Mouse (Mus musculus) CH12.LX (cell line): Measurements from ENCODE around the gene Kpna3. TPM values are rescaled to one million over a fixed set of nuclear protein-coding genes. Genes with fewer than 3 reads are reported as not detected.

Experiments used
- DNase-seq: peaks from one replicate; pipeline ENCODE4 v3.0.0-alpha.2; 2013; ENCODE audit errors: extremely low read depth
- H3K27ac ChIP-seq: 2 replicates; pipeline ENCODE4 v1.5.1; 2012; ENCODE audit warnings: low read depth, mild to moderate bottlenecking, control low read depth, moderate library complexity; ENCODE audit not compliant: insufficient read depth
- H3K27me3 ChIP-seq: replicated peaks from 2 replicates; pipeline ENCODE3; 2012; ENCODE audit warnings: inconsistent platforms
- H3K36me3 ChIP-seq, 2 experiments: replicated peaks in 1 of 2; 2 replicates each; pipeline versions ENCODE3 to v1.6.1; 2012; ENCODE audit warnings: inconsistent platforms in 1 of 2, low read length in 1 of 2, mild to moderate bottlenecking in 1 of 2, mixed read lengths in 1 of 2, moderate library complexity in 1 of 2; ENCODE audit not compliant: control insufficient read depth in 1 of 2, insufficient read depth in 1 of 2
- H3K4me1 ChIP-seq, 2 experiments: 2 replicates each; pipeline ENCODE4 v1.6.1; 2012; ENCODE audit warnings: inconsistent platforms in 1 of 2, moderate library complexity in 1 of 2; ENCODE audit not compliant: insufficient read depth in 2 of 2, control insufficient read depth in 1 of 2
- H3K4me2 ChIP-seq: 2 replicates; pipeline ENCODE4 v1.6.1; 2012; ENCODE audit warnings: low read depth, mild to moderate bottlenecking, control low read depth; ENCODE audit not compliant: poor library complexity, insufficient read depth, severe bottlenecking
- H3K4me3 ChIP-seq, 3 experiments: fragments of 150-350 bp in 1 of 3; sonication (generic) in 1 of 3; replicated peaks in 1 of 3; 2 replicates each; pipeline versions ENCODE3 to v1.5.1; 2011 to 2012; ENCODE audit warnings: low read depth in 2 of 3, low read length in 2 of 3, mild to moderate bottlenecking in 2 of 3, moderate library complexity in 2 of 3, control low read depth in 1 of 3, improper control_type of control experiment in 1 of 3, inconsistent platforms in 1 of 3, mixed read lengths in 1 of 3; ENCODE audit not compliant: poor library complexity in 1 of 3
- H3K79me2 ChIP-seq: replicated peaks from 2 replicates; pipeline ENCODE4 v1.6.1; 2012; ENCODE audit warnings: mild to moderate bottlenecking, moderate library complexity; ENCODE audit not compliant: control insufficient read depth, poor library complexity, insufficient read depth, severe bottlenecking; ENCODE audit errors: extremely low read depth
- H3K9ac ChIP-seq: 2 replicates; pipeline ENCODE4 v1.6.1; 2012; ENCODE audit warnings: low read depth, mild to moderate bottlenecking, control low read depth, moderate library complexity; ENCODE audit not compliant: insufficient read depth
- H3K9me3 ChIP-seq: replicated peaks from 2 replicates; pipeline ENCODE3; 2012; ENCODE audit warnings: low read length, inconsistent platforms, mixed read lengths
- CHD1 ChIP-seq: IDR thresholded peaks from 2 replicates; pipeline ENCODE4 v1.6.1; 2012; ENCODE audit warnings: low read depth, low read length, improper control_type of control experiment, inconsistent platforms
- CTCF ChIP-seq, 2 experiments: IDR thresholded peaks in 1 of 2; conservative IDR thresholded peaks in 1 of 2; 2 replicates each; pipeline ENCODE4 v1.5.1; 2011 to 2012; ENCODE audit warnings: low read depth in 2 of 2, low read length in 2 of 2, improper control_type of control experiment in 1 of 2, inconsistent platforms in 1 of 2, mild to moderate bottlenecking in 1 of 2, moderate library complexity in 1 of 2
- ETS1 ChIP-seq: conservative IDR thresholded peaks from 2 replicates; pipeline ENCODE4 v1.6.1; 2012; ENCODE audit warnings: low read depth, mild to moderate bottlenecking, inconsistent platforms, low read length, improper control_type of control experiment, moderate library complexity
- GABPA ChIP-seq: IDR thresholded peaks from 2 replicates; pipeline ENCODE4 v1.6.1; 2012; ENCODE audit warnings: low read depth, low read length, improper control_type of control experiment, inconsistent platforms; ENCODE audit not compliant: insufficient replicate concordance
- JUN ChIP-seq: IDR thresholded peaks from 2 replicates; pipeline ENCODE4 v1.6.1; 2011; ENCODE audit warnings: low read depth, mild to moderate bottlenecking, low read length, improper control_type of control experiment, moderate library complexity; ENCODE audit not compliant: insufficient read depth
- JUND ChIP-seq: conservative IDR thresholded peaks from 2 replicates; pipeline ENCODE4 v1.6.1; 2011; ENCODE audit warnings: low read depth, low read length, improper control_type of control experiment
- MAX ChIP-seq: IDR thresholded peaks from 2 replicates; pipeline ENCODE4 v1.6.1; 2011; ENCODE audit warnings: low read length, improper control_type of control experiment
- MYC ChIP-seq: IDR thresholded peaks from 2 replicates; pipeline ENCODE4 v1.6.1; 2011; ENCODE audit warnings: low read depth, mild to moderate bottlenecking, improper control_type of control experiment, low read length
- NRF1 ChIP-seq: IDR thresholded peaks from 2 replicates; pipeline ENCODE4 v1.6.1; 2014; ENCODE audit warnings: low read depth, mild to moderate bottlenecking, inconsistent platforms, low read length, improper control_type of control experiment, moderate library complexity
- RCOR1 ChIP-seq: conservative IDR thresholded peaks from 2 replicates; pipeline ENCODE4 v1.6.1; 2012; ENCODE audit warnings: low read depth, mild to moderate bottlenecking, inconsistent platforms, low read length, improper control_type of control experiment
- SIN3A ChIP-seq: IDR thresholded peaks from 2 replicates; pipeline ENCODE4 v1.6.1; 2012; ENCODE audit warnings: low read length, improper control_type of control experiment, inconsistent platforms
- SMC3 ChIP-seq: IDR thresholded peaks from 2 replicates; pipeline ENCODE4 v1.6.1; 2011; ENCODE audit warnings: low read depth, low read length, improper control_type of control experiment
- USF1 ChIP-seq: IDR thresholded peaks from 2 replicates; pipeline ENCODE4 v1.6.1; 2014; ENCODE audit warnings: low read depth, mild to moderate bottlenecking, inconsistent platforms, low read length, improper control_type of control experiment
- ZC3H11A ChIP-seq: IDR thresholded peaks from 2 replicates; pipeline ENCODE4 v1.6.1; 2012; ENCODE audit warnings: low read depth, mild to moderate bottlenecking, inconsistent platforms, low read length, improper control_type of control experiment
- ZKSCAN1 ChIP-seq: IDR thresholded peaks from 2 replicates; pipeline ENCODE4 v1.6.1; 2012; ENCODE audit warnings: low read depth, inconsistent platforms, low read length, improper control_type of control experiment, borderline replicate concordance
- ZMIZ1 ChIP-seq: IDR thresholded peaks from 2 replicates; pipeline ENCODE4 v1.6.1; 2012; ENCODE audit warnings: low read depth, mild to moderate bottlenecking, inconsistent platforms, low read length, improper control_type of control experiment
- ZNF384 ChIP-seq: IDR thresholded peaks from 2 replicates; pipeline ENCODE4 v1.6.1; 2012; ENCODE audit warnings: low read depth, low read length, improper control_type of control experiment, inconsistent platforms
- dilution Hi-C: fragments of 300-500 bp; cut with MboI; formaldehyde crosslinking; loops from 2 replicates; pipeline ENCODE4 v1.14.3; 2020; ENCODE audit warnings: low sequenced_read_pairs; ENCODE audit not compliant: extremely low pct_unique_long_range_greater_than_20kb, extremely low pct_ligation_motif_present
- in situ Hi-C: fragments of 300-500 bp; cut with MboI; formaldehyde crosslinking; loops from 3 replicates; pipeline ENCODE4 v1.14.3; 2019; ENCODE audit warnings: low sequenced_read_pairs, low pct_ligation_motif_present, low pct_unique_long_range_greater_than_20kb, mixed read lengths
- polyA plus RNA-seq: library from polyadenylated mRNA; unstranded; fragments of >175 nt; gene quantifications from 2 replicates; pipeline ENCODE4 v1.2.1, GENCODE M21; 2012; ENCODE audit warnings: low read depth; ENCODE audit not compliant: insufficient read length
- total RNA-seq, 2 experiments: library from RNA; depleted of rRNA; stranded (reverse); fragments of 300-350 nt in 1 of 2; fragments of >200 nt in 1 of 2; gene quantifications; 2 replicates each; pipeline ENCODE4 v1.2.3; 2012 to 2014

The Kpna3 gene
- total and polyA plus RNA-seq, 3 experiments, result 21.3 to 85.9 (median 75.4) TPM

GRCm38 (mm10) chr14:61455571-61455970 lies 15.9 kb upstream of the Kpna3 start:
- Histone ChIP-seq H3K4me1 (peaks cover 3 to 15% of the 10 kb centered on the region in 2 experiments; a peak in 3 of 4 replicates), H3K4me3 (no peak overlapping the region), H3K4me2 (no peak overlapping the region), H3K27me3 (no peaks in the 10 kb centered on the region), H3K79me2 (no peaks in the 10 kb centered on the region), H3K27ac (no peak overlapping the region), H3K36me3 (no peaks in the 10 kb centered on the region), H3K9me3 (no peaks in the 10 kb centered on the region), H3K9ac (no peak overlapping the region)
- TF ChIP-seq USF1, result no peak
- TF ChIP-seq ZC3H11A, result no peak
- no peak for TF ChIP-seq ZKSCAN1
- no peak for TF ChIP-seq SIN3A
- TF ChIP-seq CTCF (conservative IDR thresholded peaks at IDR 0.05 in 1 of 2, IDR thresholded peaks at IDR 0.05 in 1 of 2; ENCODE audit: low read depth in 2 of 2, low read length in 2 of 2), result no peak
- no peak for TF ChIP-seq SMC3
- TF ChIP-seq NRF1, result no peak
- no peak for TF ChIP-seq GABPA
- in situ Hi-C loops (no loop called here), dilution Hi-C loops (no loop called here)
- no peak for DNase-seq

GRCm38 (mm10) chr14:61453032-61453431 lies 13.4 kb upstream of the Kpna3 start:
- Histone ChIP-seq H3K4me3 (no peak overlapping the region), H3K9me3 (no peaks in the 10 kb centered on the region), H3K27me3 (no peaks in the 10 kb centered on the region), H3K27ac (no peak overlapping the region), H3K36me3 (no peaks in the 10 kb centered on the region), H3K4me2 (no peak overlapping the region), H3K9ac (no peak overlapping the region), H3K4me1 (peaks cover 3 to 11% of the 10 kb centered on the region in 2 experiments; a peak in 3 of 4 replicates), H3K79me2 (no peaks in the 10 kb centered on the region)
- TF ChIP-seq JUN (no peak), JUND (no peak), MYC (no peak), ZMIZ1 (no peak)
- DNase-seq, result no peak
- in situ Hi-C loops (no loop called here), dilution Hi-C loops (no loop called here)

- no peaks in the 10 kb centered on the region for H3K36me3 ChIP-seq
- no peaks in the 10 kb centered on the region for H3K9me3 ChIP-seq
- no peak overlapping the region for H3K4me3 ChIP-seq
- in situ Hi-C loops (no loop called here), dilution Hi-C loops (no loop called here)
- no peak overlapping the region for H3K9ac ChIP-seq
- H3K27me3 ChIP-seq, result no peaks in the 10 kb centered on the region
- H3K4me2 ChIP-seq, result no peak overlapping the region
- H3K27ac ChIP-seq, result no peak overlapping the region
- TF ChIP-seq RCOR1 (no peak), ETS1 (no peak), MAX (no peak), ZNF384 (no peak), CHD1 (no peak), NRF1 (no peak), SMC3 (no peak), MYC (no peak)
- peaks cover 7 to 11% of the 10 kb centered on the region in 2 experiments for H3K4me1 ChIP-seq
- no peak for DNase-seq
- H3K79me2 ChIP-seq, result no peaks in the 10 kb centered on the region
Observed at GRCm38 (mm10) chr14:61452481-61452880, 12.8 kb upstream of the Kpna3 start.
